Mouse (Mus musculus) left cerebral cortex, postnatal 10 days (tissue): ENCODE results near the gene Lamtor3. TPM values are rescaled to one million over a fixed set of nuclear protein-coding genes. Genes with fewer than 3 reads are reported as not detected.

Experiments
- total RNA-seq, 2 experiments: library from RNA; stranded (reverse); gene quantifications; 2 replicates each; pipeline ENCODE4 v1.2.3; 2021

Lamtor3 gene
- total RNA-seq, 2 experiments from 2014 or later: 66.2 to 68.8 TPM

Other genes with a start within 250 kb of the Lamtor3 start
- gene Gm21962, start 247.0 kb upstream of the Lamtor3 start, total RNA-seq: not detected
- 100 to 1,000 TPM; 180 to 201 TPM for gene H2afz, start 54.0 kb upstream of the Lamtor3 start, total RNA-seq
- gene Dnajb14, start 50.8 kb upstream of the Lamtor3 start, total RNA-seq: 10 to 100 TPM; 39.1 to 41.5 TPM
- gene Dapp1, start 63.0 kb downstream of the Lamtor3 start, total RNA-seq: 1 to 10 TPM; 2.4 to 4.0 TPM
- gene 1110002E22Rik, start 146.5 kb downstream of the Lamtor3 start, total RNA-seq: 1 to 10 TPM; 1.7 to 3.9 TPM
- gene Gm5105, start 148.9 kb downstream of the Lamtor3 start, total RNA-seq: not detected
- 1 to 10 TPM; 4.1 to 7.7 TPM for gene Trmt10a, start 224.9 kb downstream of the Lamtor3 start, total RNA-seq
- gene Mttp, start 226.5 kb downstream of the Lamtor3 start, total RNA-seq: 1 to 10 TPM; 4.4 to 4.9 TPM